Mouse (Mus musculus) embryonic facial prominence, embryonic 11.5 days (tissue): ENCODE measurements around the gene Gm6993. TPM values are rescaled to one million over a fixed set of nuclear protein-coding genes. Genes with fewer than 3 reads are reported as not detected.

Experiments
- ATAC-seq: fragments of 200-750 bp; cut with Nextera tagmentation; replicated peaks from 2 replicates; pipeline ENCODE4 v1.8.0; 2017; ENCODE audit warnings: low read depth; ENCODE audit not compliant: insufficient number of reproducible peaks, low FRiP score, low TSS enrichment
- DNase-seq: peaks from one replicate; pipeline ENCODE4 v3.0.0-alpha.2; 2015; ENCODE audit warnings: low spot score
- H3K27ac ChIP-seq: fragments of 300-500 bp; sonication (generic); replicated peaks from 2 replicates; pipeline ENCODE4 v1.5.1; 2014; ENCODE audit warnings: mild to moderate bottlenecking, low read depth, low read length, control low read depth
- H3K27me3 ChIP-seq: fragments of 300-500 bp; sonication (generic); 2 replicates; pipeline ENCODE4 v1.6.1; 2014; ENCODE audit warnings: mild to moderate bottlenecking, low read length, moderate library complexity, mixed read lengths; ENCODE audit not compliant: control insufficient read depth, insufficient read depth
- H3K36me3 ChIP-seq: fragments of 300-500 bp; sonication (generic); replicated peaks from 2 replicates; pipeline ENCODE4 v1.6.1; 2014; ENCODE audit warnings: low read depth, mild to moderate bottlenecking, low read length, moderate library complexity, mixed read lengths; ENCODE audit not compliant: control insufficient read depth, insufficient read depth
- H3K4me1 ChIP-seq: fragments of 300-500 bp; sonication (generic); 2 replicates; pipeline ENCODE4 v1.6.1; 2014; ENCODE audit warnings: low read length, mixed read lengths; ENCODE audit not compliant: control insufficient read depth, insufficient read depth
- H3K4me2 ChIP-seq: fragments of 300-500 bp; sonication (generic); 2 replicates; pipeline ENCODE4 v1.6.1; 2014; ENCODE audit warnings: low read depth, mild to moderate bottlenecking, control low read depth, low read length, moderate library complexity
- H3K4me3 ChIP-seq: fragments of 300-500 bp; sonication (generic); 2 replicates; pipeline ENCODE4 v1.5.1; 2014; ENCODE audit warnings: low read depth, low read length, control low read depth
- H3K9ac ChIP-seq: fragments of 300-500 bp; sonication (generic); replicated peaks from 2 replicates; pipeline ENCODE4 v1.6.1; 2014; ENCODE audit warnings: mild to moderate bottlenecking, control low read depth, low read length
- H3K9me3 ChIP-seq: fragments of 300-500 bp; sonication (generic); replicated peaks from 2 replicates; pipeline ENCODE4 v1.6.1; 2016; ENCODE audit warnings: mild to moderate bottlenecking, low read length, inconsistent platforms, mixed read lengths; ENCODE audit not compliant: control insufficient read depth
- WGBS: fragments of 180-500 bp; shearing (Covaris S2); extraction: QIAGEN DNeasy Blood & Tissue Kit; methylation state at CpG from one replicate; pipeline ENCODE4 v1.1.7; 2014; 5-methylcytosine and 5-hydroxymethylcytosine counted together
- polyA plus RNA-seq: library from polyadenylated mRNA; unstranded; fragments of >200 nt; fragmentation: Nextera tagmentation; extraction: Ambion mirVana; gene quantifications from 2 replicates; pipeline ENCODE4 v1.2.1, GENCODE M21; 2014

The Gm6993 gene
- polyA plus RNA-seq, 1 experiment from 2014 or later = not detected

DNA sequence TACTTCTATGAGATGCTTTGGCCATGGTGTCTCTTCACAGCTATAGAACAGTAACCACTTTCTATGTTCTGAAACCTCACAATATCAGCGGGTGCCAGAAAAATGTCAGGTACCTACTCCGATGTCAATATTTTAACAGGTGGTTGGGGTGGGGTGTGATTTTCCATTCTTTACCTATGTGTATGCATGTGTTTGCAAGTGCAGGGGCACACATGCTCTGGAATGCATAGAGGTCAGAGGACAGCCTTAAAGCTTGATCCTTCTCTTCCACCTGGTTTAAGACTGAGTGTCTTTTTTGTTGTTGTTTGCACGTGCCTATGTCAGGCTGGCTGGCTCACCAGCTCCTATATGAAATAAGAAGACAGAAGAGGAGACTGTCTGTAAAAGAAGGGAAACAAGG is 13.4 kb upstream of the Gm6993 start:
- no peaks in the 10 kb centered on the region for H3K9me3 ChIP-seq
- H3K4me3 ChIP-seq = no peak overlapping the region
- ATAC-seq (no peak), DNase-seq (no peak)
- H3K4me1 ChIP-seq = no peaks in the 10 kb centered on the region; the same call in 1 of the 2 replicates
- H3K4me2 ChIP-seq = no peak overlapping the region
- H3K27me3 ChIP-seq = no peaks in the 10 kb centered on the region
- no peaks in the 10 kb centered on the region for H3K36me3 ChIP-seq
- 84% methylated on average over 3 of the region's 3 CpGs for WGBS
- H3K27ac ChIP-seq = no peak overlapping the region
- no peak overlapping the region for H3K9ac ChIP-seq

DNA sequence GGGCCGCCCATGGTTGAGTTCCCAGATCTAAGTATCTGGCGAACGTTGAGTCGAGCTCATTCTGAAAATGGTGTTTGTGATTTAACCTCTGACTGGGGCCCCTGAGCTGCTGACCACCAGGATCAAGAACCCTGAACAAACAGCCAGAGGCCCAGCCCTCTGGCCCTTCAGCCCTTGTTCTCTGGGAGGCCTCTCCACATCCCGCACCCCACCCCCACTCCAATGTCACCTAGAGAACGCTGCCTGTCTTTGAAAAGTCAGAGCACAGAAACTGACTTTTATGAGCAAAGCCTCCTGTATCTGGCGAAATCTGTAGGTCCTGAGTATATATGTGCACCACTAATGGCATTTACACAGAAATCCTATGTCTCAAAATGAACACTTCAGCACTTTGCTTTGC is 11.7 kb upstream of the Gm6993 start:
- no peak overlapping the region for H3K27ac ChIP-seq
- no peak overlapping the region for H3K4me2 ChIP-seq
- no peak overlapping the region for H3K9ac ChIP-seq
- H3K9me3 ChIP-seq = no peaks in the 10 kb centered on the region
- H3K4me3 ChIP-seq = no peak overlapping the region
- DNase-seq (no peak), ATAC-seq (no peak)
- no peaks in the 10 kb centered on the region for H3K36me3 ChIP-seq
- H3K4me1 ChIP-seq = no peaks in the 10 kb centered on the region
- H3K27me3 ChIP-seq = no peaks in the 10 kb centered on the region
- 43% methylated on average over 7 of the region's 7 CpGs for WGBS

DNA sequence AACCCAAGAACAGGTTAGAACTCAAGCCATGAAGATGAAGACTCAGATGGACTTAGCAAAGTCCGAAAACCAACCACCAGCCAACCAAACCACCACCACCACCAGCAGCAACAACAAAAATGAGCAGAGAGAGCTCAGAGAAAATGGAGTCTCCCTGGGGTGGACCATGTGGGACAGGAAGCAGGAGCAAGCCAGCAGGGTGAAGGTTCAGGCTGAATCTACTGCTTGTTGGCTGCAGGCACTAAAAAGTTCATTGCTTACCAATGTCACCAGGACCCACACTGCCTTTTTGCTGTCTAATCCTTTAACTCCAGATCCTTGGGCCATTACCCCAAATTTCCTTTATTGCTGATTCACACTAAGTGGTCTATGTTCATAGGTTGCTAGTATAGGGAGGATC is 7.9 kb upstream of the Gm6993 start:
- WGBS = 79% methylated on average over 1 of the region's 1 CpGs
- DNase-seq (no peak), ATAC-seq (no peak)

DNA sequence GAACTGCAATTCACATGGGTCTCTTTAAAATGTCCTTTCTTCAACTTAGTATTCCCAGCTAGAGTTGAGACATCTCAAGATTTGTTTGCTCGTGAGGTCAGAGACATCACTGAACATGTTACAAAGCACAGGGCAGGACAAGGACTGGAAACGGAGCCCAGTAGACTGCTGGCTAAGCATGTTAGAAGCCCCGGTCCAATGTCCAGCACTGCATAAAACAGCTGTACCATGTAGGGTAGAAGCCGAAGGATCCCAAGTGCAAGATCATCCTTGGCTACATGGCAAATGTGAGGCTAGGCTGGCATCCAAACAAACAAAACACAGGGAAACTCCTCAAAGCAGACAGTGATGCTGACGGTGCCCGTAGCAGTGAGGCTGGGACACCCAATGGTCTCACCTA is 5.6 kb upstream of the Gm6993 start:
- DNase-seq = no peak

More for the DNA sequence above, 7.9 kb upstream of the Gm6993 start:
- Histone ChIP-seq H3K9ac (no peak overlapping the region), H3K27me3 (no peaks in the 10 kb centered on the region), H3K4me1 (no peaks in the 10 kb centered on the region), H3K27ac (no peak overlapping the region), H3K4me3 (no peak overlapping the region), H3K4me2 (no peak overlapping the region), H3K36me3 (no peaks in the 10 kb centered on the region), H3K9me3 (no peaks in the 10 kb centered on the region)

DNA sequence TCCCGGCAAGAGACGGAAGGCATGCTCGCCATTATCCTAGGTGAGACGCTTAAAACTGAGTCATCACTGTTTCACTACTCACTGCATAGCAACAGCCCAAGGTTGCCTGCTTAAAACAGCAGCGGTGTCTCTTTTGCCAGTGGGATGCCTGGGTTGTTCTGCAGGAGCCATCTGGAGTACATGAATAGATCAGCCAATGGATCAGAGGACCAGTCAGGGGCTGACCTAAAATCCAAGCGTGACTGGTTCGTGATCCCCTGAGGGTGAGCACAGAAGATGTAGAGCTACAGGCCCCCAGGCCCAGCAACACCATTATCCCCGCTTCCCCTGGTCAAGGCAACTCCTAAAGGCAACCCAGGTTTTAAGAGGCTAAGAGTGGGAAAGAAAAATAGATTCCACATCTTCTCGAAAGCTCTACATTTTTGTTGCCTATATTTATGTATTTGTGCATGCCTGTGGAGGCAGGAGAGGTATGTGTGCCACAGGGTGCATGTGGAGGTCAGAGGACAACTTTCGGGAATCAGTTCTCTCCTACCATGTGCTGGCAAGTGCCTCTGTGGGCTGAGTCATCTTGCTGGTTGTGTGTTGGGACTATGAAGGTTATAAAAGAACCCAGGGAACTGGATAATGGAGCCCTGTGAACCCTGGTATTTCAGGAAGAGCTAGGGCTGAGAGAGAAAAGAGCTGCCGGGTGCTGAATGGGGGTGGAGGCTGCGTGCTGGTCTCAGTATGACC is 3.5 kb upstream of the Gm6993 start:
- H3K36me3 ChIP-seq = no peaks in the 10 kb centered on the region
- 44% methylated on average over 12 of the region's 12 CpGs for WGBS
- H3K27ac ChIP-seq = no peak overlapping the region; the same call in 1 of the 2 replicates
- H3K27me3 ChIP-seq = no peaks in the 10 kb centered on the region
- peak; percentile 35 for DNase-seq
- H3K4me2 ChIP-seq = no peak overlapping the region
- H3K4me3 ChIP-seq = no peak overlapping the region
- no peak overlapping the region for H3K9ac ChIP-seq
- H3K4me1 ChIP-seq = no peaks in the 10 kb centered on the region
- ATAC-seq = no peak
- no peaks in the 10 kb centered on the region for H3K9me3 ChIP-seq

More for the DNA sequence above, 5.6 kb upstream of the Gm6993 start:
- no peak for ATAC-seq
- 91% methylated on average over 6 of the region's 6 CpGs for WGBS
- no peaks in the 10 kb centered on the region for H3K4me1 ChIP-seq
- H3K4me3 ChIP-seq = no peak overlapping the region
- H3K9me3 ChIP-seq = no peaks in the 10 kb centered on the region
- H3K4me2 ChIP-seq = no peak overlapping the region
- H3K27ac ChIP-seq = no peak overlapping the region
- no peak overlapping the region for H3K9ac ChIP-seq
- no peaks in the 10 kb centered on the region for H3K36me3 ChIP-seq
- H3K27me3 ChIP-seq = no peaks in the 10 kb centered on the region

DNA sequence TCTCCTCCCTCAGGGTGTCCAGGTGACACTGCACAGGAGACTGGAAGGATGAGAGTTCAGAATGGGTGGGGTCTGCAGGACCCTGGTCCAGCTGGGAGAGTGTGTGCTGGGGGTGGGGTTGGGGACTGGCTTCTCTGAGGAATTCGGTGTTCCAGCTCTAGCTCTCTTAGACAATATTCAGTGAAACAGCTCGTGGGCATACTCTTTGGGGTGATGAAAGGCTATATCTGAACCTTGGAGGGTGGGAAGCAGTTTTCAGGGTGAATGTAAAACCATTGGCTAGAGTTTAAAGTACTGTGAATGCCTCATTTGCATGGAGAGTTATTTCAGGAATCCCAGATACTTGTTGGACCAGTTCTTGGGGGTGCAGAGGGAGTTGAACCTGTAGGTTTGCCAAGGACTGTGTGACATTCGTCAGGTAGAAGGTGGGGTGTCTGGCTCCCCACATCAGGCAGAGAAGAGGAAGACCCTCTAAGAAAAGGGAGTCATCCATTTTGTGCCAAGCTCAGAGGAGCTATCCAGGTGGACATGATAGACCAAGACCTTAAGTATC is 1.5 kb upstream of the Gm6993 start:
- Histone ChIP-seq H3K9me3 (no peaks in the 10 kb centered on the region), H3K4me3 (no peak overlapping the region), H3K27me3 (no peaks in the 10 kb centered on the region), H3K27ac (no peak overlapping the region), H3K36me3 (no peaks in the 10 kb centered on the region), H3K4me2 (no peak overlapping the region), H3K4me1 (no peaks in the 10 kb centered on the region), H3K9ac (no peak overlapping the region)
- no peak for DNase-seq
- no peak for ATAC-seq
- 76% methylated on average over 3 of the region's 3 CpGs for WGBS

DNA sequence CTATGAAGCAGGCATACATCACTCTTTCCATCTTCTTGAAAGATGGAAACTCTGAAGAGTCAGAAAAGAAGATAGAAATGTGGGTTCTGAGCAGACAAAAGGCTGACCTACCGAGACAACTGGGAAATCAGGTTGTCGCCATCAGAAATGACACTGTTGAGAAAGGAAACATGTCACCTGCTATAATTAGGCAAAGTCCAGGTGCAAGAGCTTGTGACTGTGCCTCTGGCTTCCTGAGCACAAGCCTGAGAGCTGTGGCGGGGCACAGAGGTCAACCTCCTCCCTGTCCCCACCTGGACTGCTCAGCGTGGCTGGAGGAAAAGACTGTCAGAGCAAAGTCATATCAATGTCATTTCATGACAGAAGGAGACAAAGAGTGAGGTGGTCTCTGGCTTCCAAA is 772 bp upstream of the Gm6993 start:
- Histone ChIP-seq H3K4me3 (no peak overlapping the region), H3K4me1 (no peaks in the 10 kb centered on the region), H3K9ac (no peak overlapping the region), H3K9me3 (no peaks in the 10 kb centered on the region), H3K4me2 (no peak overlapping the region), H3K27ac (no peak overlapping the region), H3K27me3 (no peaks in the 10 kb centered on the region), H3K36me3 (no peaks in the 10 kb centered on the region)
- ATAC-seq (no peak), DNase-seq (no peak)
- WGBS = 54% methylated on average over 4 of the region's 4 CpGs

DNA sequence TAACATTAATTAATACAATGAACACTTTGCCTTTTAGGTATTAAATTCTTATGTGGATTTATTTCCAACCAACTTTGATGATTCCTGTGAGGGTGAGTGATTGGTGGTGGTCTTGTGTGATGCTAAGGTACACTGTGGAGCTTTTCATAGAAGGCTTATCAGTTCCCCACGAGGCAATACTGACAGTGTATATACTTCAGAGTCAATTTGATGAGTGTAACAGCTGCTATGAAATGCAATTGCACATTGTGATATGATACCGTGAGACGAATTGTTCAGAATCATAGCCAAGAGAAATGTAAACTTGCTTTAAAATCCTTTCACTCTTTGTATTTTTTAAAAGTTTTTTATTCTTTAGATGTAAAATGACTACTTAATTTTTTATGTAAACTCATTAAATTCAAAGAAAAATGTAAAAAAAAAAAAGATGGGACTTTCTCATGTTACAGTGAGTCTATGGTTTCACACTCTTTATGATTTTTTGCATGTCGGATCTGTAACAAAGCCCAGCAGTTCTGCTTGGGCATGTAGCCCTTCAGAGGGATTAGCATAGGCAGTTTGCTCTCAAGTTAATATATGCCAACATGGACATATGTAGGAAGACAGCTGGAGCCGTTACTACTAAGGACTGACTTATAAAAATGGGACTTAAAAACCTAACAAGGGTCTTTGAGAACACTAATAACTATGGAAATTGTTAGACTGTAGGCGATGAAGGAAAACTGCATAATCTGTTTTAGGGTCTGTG is 1.2 kb downstream of the Gm6993 start:
- Histone ChIP-seq H3K9ac (no peak overlapping the region), H3K27ac (no peak overlapping the region), H3K9me3 (no peaks in the 10 kb centered on the region), H3K4me3 (no peak overlapping the region), H3K4me1 (no peaks in the 10 kb centered on the region), H3K27me3 (no peaks in the 10 kb centered on the region), H3K4me2 (no peak overlapping the region), H3K36me3 (no peaks in the 10 kb centered on the region)
- DNase-seq (no peak), ATAC-seq (no peak)
- 80% methylated on average over 6 of the region's 6 CpGs for WGBS
